Mouse (Mus musculus) liver, embryonic 14.5 days (tissue): Measurements from ENCODE around the gene Icam1. TPM values are rescaled to one million over a fixed set of nuclear protein-coding genes. Genes with fewer than 3 reads are reported as not detected.

Experiments used
- ATAC-seq: fragments of 200-750 bp; cut with Nextera tagmentation; 2 replicates; pipeline ENCODE4 v1.8.0; 2017; ENCODE audit warnings: moderate number of reproducible peaks, mild to moderate bottlenecking, moderate library complexity; ENCODE audit not compliant: insufficient read depth
- DNase-seq, 3 experiments: peaks; one replicate each; pipeline ENCODE4 v3.0.0-alpha.2; 2012 to 2013; ENCODE audit warnings: low read depth in 3 of 3, low spot score in 3 of 3
- H3K27ac ChIP-seq: fragments of 300-500 bp; sonication (generic); 2 replicates; pipeline ENCODE4 v1.5.1; 2014; ENCODE audit warnings: moderate library complexity, mild to moderate bottlenecking, control low read depth, inconsistent platforms
- H3K27me3 ChIP-seq: fragments of 300-500 bp; sonication (generic); 2 replicates; pipeline ENCODE4 v1.6.1; 2014; ENCODE audit warnings: mild to moderate bottlenecking, low read length, moderate library complexity; ENCODE audit not compliant: control insufficient read depth, insufficient read depth
- H3K36me3 ChIP-seq: fragments of 300-500 bp; sonication (generic); replicated peaks from 2 replicates; pipeline ENCODE4 v1.6.1; 2014; ENCODE audit warnings: low read depth; ENCODE audit not compliant: control insufficient read depth, insufficient read depth
- H3K4me1 ChIP-seq, 2 experiments: fragments of 200-500 bp in 1 of 2; fragments of 300-500 bp in 1 of 2; sonication (generic) in 1 of 2; replicated peaks; 2 replicates each; pipeline ENCODE4 v1.6.1; 2012 to 2014; ENCODE audit warnings: antibody characterized with exemption in 1 of 2, inconsistent platforms in 1 of 2, low read length in 1 of 2; ENCODE audit not compliant: control insufficient read depth in 2 of 2, insufficient read depth in 2 of 2
- H3K4me2 ChIP-seq: fragments of 300-500 bp; sonication (generic); 2 replicates; pipeline ENCODE4 v1.6.1; 2014; ENCODE audit warnings: low read depth, mild to moderate bottlenecking, control low read depth, moderate library complexity
- H3K4me3 ChIP-seq, 2 experiments: fragments of 200-500 bp in 1 of 2; fragments of 300-500 bp in 1 of 2; sonication (generic) in 1 of 2; 2 replicates each; pipeline ENCODE4 v1.5.1; 2012 to 2014; ENCODE audit warnings: low read depth in 2 of 2, low read length in 2 of 2, mild to moderate bottlenecking in 2 of 2, control low read depth in 1 of 2, inconsistent platforms in 1 of 2, moderate library complexity in 1 of 2; ENCODE audit not compliant: insufficient read depth in 1 of 2
- H3K9ac ChIP-seq: fragments of 300-500 bp; sonication (generic); replicated peaks from 2 replicates; pipeline ENCODE4 v1.6.1; 2014; ENCODE audit warnings: mild to moderate bottlenecking, control low read depth, moderate library complexity
- H3K9me3 ChIP-seq: fragments of 300-500 bp; sonication (generic); 2 replicates; pipeline ENCODE4 v1.6.1; 2016; ENCODE audit warnings: low read length, mixed read lengths; ENCODE audit not compliant: control insufficient read depth
- CTCF ChIP-seq: IDR thresholded peaks from 2 replicates; pipeline ENCODE4 v1.5.1; 2016; ENCODE audit warnings: antibody characterized with exemption, low read depth, control low read depth
- EP300 ChIP-seq: IDR thresholded peaks from 2 replicates; pipeline ENCODE4 v1.6.1; 2016; ENCODE audit warnings: antibody characterized with exemption, low read depth
- WGBS: fragments of 180-500 bp; shearing (Covaris S2); extraction: QIAGEN DNeasy Blood & Tissue Kit; methylation state at CpG from one replicate; pipeline ENCODE4 v1.1.7; 2014; ENCODE audit not compliant: insufficient replicate concordance; 5-methylcytosine and 5-hydroxymethylcytosine counted together
- polyA plus RNA-seq, 2 experiments: library from polyadenylated mRNA; depleted of rRNA in 1 of 2; stranded (reverse) in 1 of 2; unstranded in 1 of 2; fragments of >200 nt; fragmentation: Nextera tagmentation in 1 of 2; extraction: Ambion mirVana in 1 of 2; gene quantifications; 2 replicates each; pipeline versions ENCODE4 v1.2.1 to v1.2.3; 2012 to 2014

The Icam1 gene
- polyA plus RNA-seq, 2 experiments: 6.9 to 7.9 TPM

DNA sequence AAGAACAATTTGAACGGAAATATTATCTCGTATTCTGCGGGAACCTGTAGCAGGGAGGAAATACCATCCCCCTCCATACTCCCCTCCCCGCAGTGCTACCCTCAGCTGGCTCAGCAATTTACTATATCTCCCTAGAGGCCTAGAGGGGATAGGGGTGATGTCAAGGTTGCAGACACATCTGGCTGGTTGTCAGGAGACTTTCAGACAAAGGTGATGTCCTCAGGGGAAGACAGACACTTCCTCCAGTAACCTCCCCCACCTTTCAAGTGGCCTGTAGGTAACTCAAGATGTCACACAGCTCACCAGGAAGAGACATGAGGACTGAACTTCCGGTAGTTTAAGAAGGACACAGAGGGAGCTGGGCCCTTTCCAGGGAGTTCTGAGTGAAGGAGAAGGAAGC, 32.6 kb upstream of the Icam1 start:
- H3K4me2 ChIP-seq: no peak overlapping the region
- no peaks in the 10 kb centered on the region for H3K27me3 ChIP-seq
- no peaks in the 10 kb centered on the region for H3K36me3 ChIP-seq
- DNase-seq (no peak), ATAC-seq (no peak)
- no peak overlapping the region for H3K27ac ChIP-seq
- H3K4me3 ChIP-seq: no peak overlapping the region
- no peak overlapping the region for H3K9ac ChIP-seq
- WGBS: 23% methylated on average over 5 of the region's 5 CpGs
- peaks cover 0 to 13% of the 10 kb centered on the region in 2 experiments; a peak in 2 of 4 replicates for H3K4me1 ChIP-seq
- no peaks in the 10 kb centered on the region for H3K9me3 ChIP-seq
- no peak for TF ChIP-seq CTCF

GRCm38 (mm10) chr9:20986952-20987686, 28.7 kb upstream of the Icam1 start:
- Histone ChIP-seq H3K9me3 (no peaks in the 10 kb centered on the region), H3K4me1 (peaks cover 0 to 4% of the 10 kb centered on the region in 2 experiments; a peak in 2 of 4 replicates), H3K27ac (no peak overlapping the region), H3K27me3 (no peaks in the 10 kb centered on the region), H3K36me3 (no peaks in the 10 kb centered on the region), H3K9ac (no peak overlapping the region), H3K4me2 (no peak overlapping the region), H3K4me3 (no peak overlapping the region)
- ATAC-seq (no peak), DNase-seq (no peak)
- TF ChIP-seq EP300 (no peak), CTCF (no peak)
- 67% methylated on average over 15 of the region's 15 CpGs for WGBS

DNA sequence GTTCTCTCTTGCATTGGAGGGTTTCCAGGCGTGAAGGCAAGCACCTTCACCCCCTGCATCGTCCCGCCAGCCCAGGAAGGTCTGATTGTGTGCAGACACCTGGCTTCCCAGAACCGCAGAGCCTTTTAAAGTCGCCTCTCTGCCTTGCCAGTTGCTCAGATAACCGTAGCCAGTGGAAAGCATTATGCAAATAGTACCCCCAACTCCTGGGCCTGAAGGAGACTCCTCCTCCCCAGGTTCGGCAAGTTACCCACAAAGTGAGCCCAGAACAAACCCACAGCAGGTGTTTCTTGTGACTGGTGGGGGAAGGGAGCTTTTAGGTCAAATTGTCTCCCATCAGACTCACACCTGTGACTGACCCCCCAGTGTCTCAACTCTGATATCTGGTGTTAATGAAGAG, 27.8 kb upstream of the Icam1 start:
- no peaks in the 10 kb centered on the region for H3K27me3 ChIP-seq
- 23% methylated on average over 7 of the region's 7 CpGs for WGBS

DNA sequence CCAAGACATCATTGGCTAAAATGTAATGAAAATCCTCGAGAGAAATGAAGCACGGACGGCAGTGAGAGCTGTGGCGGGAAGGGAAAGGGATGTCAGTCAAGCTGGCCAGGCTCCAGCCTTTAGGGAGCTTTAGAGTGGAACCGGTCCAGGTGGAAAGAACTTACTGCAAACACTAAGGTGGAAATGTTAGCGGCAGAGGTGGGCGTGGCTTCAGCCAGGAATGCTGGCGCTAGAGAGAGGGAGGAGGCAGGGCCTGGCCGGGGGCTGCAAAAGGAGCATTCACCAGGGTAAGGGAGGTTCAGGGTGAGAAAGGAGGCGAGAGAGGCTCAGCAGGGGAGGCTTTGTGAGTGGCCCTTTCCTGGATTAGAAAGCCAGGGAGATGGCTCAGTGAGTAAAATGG, 24.9 kb upstream of the Icam1 start:
- no peak overlapping the region for H3K4me3 ChIP-seq
- peak overlapping the region; percentile 1; the same call in 1 of the 2 replicates for H3K4me2 ChIP-seq
- 23% methylated on average over 10 of the region's 10 CpGs for WGBS
- no peaks in the 10 kb centered on the region for H3K36me3 ChIP-seq
- TF ChIP-seq CTCF: no peak
- TF ChIP-seq EP300: no peak
- H3K9me3 ChIP-seq: no peaks in the 10 kb centered on the region
- H3K9ac ChIP-seq: no peak overlapping the region
- H3K27ac ChIP-seq: no peak overlapping the region
- H3K4me1 ChIP-seq: no peaks in the 10 kb centered on the region
- no peak for ATAC-seq
- no peaks in the 10 kb centered on the region for H3K27me3 ChIP-seq
- DNase-seq: no peak

More for the DNA sequence above, 27.8 kb upstream of the Icam1 start:
- Histone ChIP-seq H3K9ac (no peak overlapping the region), H3K27ac (no peak overlapping the region), H3K36me3 (no peaks in the 10 kb centered on the region), H3K4me1 (peaks cover 0 to 4% of the 10 kb centered on the region in 2 experiments; a peak in 2 of 4 replicates), H3K4me2 (no peak overlapping the region), H3K4me3 (no peak overlapping the region), H3K9me3 (no peaks in the 10 kb centered on the region)
- no peak for DNase-seq
- ATAC-seq: no peak
- no peak for TF ChIP-seq CTCF
- TF ChIP-seq EP300: no peak

GRCm38 (mm10) chr9:20991587-20991986, 24.2 kb upstream of the Icam1 start:
- H3K9ac ChIP-seq: no peak overlapping the region
- H3K4me3 ChIP-seq: no peak overlapping the region
- 62% methylated on average over 4 of the region's 4 CpGs for WGBS
- ATAC-seq (no peak), DNase-seq (no peak)
- H3K27me3 ChIP-seq: no peaks in the 10 kb centered on the region
- H3K4me2 ChIP-seq: no peak overlapping the region
- no peaks in the 10 kb centered on the region for H3K36me3 ChIP-seq
- no peaks in the 10 kb centered on the region for H3K4me1 ChIP-seq
- TF ChIP-seq EP300: no peak
- TF ChIP-seq CTCF: no peak
- no peak overlapping the region for H3K27ac ChIP-seq
- no peaks in the 10 kb centered on the region for H3K9me3 ChIP-seq
